Mouse (Mus musculus) adrenal gland, postnatal 25 days (tissue): Measurements from ENCODE around the gene Epha2. TPM values are rescaled to one million over a fixed set of nuclear protein-coding genes. Genes with fewer than 3 reads are reported as not detected.

Experiments used
- DNase-seq: peaks from one replicate; pipeline ENCODE4 v3.0.0; 2021; ENCODE audit warnings: mixed read lengths
- long read RNA-seq: library from polyadenylated mRNA; stranded (forward); transcript quantifications from one replicate; pipeline ENCODE4 v2.0.0, GENCODE M21; 2021
- total RNA-seq: library from RNA; stranded (reverse); gene quantifications from 2 replicates; pipeline ENCODE4 v1.2.3, GENCODE M21; 2021

The Epha2 gene
- 18.7 and 19.3 TPM in 2 replicates for total RNA-seq
- long read RNA-seq, partial matches to known transcripts, result 3 of 10 reads
- long read RNA-seq, other reads (novel, unspliced or antisense), result 4 of 10 reads

DNA sequence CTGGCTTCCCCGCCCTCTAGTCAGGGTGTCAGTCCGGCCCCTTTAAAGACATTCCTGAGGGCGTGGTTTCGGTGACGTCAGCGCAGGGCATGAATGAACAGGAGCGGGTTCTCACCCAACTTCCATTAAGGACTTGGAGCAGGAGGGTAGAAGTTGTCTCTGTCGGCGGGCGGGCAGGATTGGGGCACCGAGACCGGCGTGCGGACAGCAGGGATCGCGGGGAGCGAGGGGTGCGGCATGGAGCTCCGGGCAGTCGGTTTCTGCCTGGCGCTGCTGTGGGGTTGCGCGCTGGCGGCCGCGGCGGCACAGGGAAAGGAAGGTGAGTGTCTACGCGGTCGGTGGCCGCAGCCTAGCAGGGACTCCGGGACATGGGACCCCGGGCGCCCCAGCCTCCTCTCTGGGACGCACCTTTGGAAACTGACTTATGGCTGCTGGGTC lies at the start of gene Epha2:
TSS of gene Epha2 (plus strand) at position 125 of the 438 bp plus-strand sequence.
- peak; percentile 95 for DNase-seq

DNA sequence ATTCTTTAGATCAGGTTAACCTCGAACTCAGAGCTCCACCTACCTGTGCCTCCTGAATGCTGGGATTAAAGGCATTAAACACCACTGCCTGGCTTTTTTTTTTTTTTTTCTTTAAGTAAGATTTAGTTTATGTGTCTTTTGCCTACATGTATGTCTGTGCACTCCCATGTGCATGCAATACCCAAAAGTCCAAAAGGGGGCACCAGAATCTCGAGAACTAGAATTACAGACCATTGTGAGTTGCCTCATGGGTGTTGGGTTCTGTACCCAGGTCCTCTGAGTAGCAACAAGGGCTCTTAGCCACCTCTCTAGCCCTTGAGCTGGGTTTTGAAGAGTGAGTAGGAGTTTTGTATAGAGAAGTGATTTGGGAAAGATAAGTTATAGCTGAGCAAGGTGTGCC lies 48.4 kb upstream of the Epha2 start:
- no peak for DNase-seq

DNA sequence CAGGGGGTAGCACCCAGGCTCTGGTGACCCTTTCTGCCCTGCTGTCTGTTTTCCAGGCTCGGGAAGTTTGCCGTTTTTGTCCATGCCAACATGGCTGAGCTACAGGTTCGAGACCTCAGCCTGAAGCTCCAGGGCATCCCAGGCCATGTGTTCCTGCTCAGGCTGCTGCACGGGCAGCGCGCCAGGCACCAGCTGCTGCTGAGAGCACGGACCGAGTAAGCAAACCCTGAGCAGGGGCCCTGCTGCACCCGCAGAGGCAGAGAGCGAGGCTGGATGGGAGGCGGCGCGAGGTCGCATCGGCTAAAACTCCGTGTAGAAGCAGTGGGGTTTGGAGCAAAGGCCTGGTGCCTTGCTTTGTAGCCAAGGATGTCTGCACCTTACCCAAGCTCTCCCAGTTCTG lies 46.8 kb upstream of the Epha2 start:
- DNase-seq, result no peak

DNA sequence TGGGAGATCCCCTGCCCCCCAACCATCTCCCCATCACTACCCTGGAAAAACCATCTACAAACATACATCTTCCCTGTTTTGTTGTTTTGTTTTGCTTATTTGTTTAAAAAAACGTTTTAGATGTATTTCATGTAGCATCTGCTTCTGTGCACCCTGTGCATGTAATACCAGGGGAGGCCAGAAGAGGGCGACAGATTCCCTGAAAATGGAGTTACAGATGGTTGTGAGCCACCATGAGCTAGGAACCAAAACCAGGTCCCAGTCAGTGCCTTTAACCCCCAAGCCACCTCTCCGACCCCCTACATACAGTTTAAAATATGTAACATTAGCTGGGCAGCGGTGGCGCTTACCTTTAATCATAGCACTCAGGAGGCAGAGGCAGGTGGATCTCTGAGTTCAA lies 43.6 kb upstream of the Epha2 start:
- DNase-seq, result no peak

DNA sequence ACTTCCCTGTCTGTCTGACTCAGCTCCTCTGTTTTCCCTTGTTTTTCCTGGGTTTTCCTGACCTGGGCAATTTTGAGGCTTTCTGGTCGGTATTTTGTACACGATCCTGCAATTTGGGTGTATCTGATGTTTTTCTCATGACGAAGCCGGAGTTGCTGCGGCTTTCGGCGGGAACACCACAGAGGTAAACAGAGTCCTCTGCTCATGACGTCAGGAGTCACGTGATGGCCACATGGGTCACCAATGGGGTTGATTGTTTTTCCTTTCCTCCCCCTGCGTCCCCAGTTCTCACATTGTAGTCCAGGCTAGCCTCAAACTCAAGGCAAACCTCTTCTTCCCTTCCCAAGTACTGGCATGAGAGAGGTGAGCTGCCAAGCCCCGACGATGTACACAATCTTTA lies 41.6 kb upstream of the Epha2 start:
- DNase-seq, result no peak

DNA sequence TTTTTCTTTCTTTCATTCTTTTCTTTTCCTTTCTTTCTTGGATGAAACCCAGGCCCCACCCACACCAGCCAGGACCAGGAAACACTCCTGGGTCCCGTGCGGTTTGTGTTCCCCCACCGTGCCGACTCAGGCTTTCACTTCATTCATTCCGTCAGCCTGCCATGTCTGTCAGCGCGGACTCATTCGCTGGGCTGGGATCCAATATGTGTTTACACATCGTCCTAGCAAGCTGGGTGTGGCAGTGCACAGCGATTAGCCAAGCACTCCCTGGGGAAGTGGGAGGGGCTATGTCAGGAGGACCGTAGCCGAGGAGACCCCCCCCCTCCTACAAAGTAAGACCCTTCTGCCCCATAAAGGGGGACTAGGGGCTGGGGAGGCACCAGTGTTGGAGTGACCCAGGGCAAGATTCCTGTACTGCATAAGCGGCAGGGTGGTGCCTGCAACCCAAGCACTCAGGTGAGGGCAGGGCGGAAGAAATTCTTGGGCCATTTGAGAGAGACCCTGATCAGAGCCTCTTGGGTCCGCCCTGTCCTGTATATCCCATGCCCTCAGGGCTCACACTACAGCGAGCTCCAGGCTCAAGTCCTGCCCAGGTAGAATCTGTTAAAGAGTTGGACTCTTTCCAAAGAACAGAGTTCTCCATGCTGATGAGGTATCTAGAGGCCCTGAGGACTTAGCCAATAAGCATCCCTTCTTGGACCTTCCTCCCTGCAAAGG lies 40.9 kb upstream of the Epha2 start:
- DNase-seq, result peak; percentile 64

DNA sequence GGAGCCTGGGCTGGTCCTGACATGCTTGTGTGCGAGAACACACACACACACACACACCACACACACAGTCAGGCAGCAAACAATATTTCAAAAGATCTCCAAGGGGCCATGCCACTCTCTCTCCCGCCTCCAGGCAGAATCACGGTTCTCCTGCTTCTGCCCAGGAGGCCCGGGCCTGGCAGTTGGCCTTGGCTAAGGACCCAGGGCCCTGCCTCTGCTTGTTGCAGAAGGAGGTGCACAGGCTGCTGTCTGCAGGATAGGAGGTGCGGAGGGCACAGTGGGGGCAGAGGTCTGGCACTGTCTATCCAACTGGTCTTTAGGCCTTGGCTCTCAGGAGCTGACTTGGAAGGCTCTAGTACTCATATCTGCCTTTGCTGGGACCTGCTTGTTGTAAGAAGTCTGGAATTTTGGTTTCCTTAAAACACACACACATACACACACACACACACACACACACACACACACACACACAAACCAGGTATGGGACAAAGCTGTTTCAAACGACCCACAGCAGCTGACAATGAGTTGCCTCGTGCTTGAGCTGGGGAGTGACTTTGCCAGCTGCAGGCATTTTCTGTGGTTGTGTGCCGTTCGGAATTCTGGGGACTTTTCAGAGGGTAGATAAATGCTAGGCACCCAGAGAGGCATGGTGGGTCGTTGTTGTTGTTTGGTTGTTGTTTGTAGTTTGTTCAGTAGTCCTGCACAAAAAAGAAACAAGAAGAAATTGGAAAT lies 38.0 kb upstream of the Epha2 start:
- DNase-seq, result peak; percentile 43

DNA sequence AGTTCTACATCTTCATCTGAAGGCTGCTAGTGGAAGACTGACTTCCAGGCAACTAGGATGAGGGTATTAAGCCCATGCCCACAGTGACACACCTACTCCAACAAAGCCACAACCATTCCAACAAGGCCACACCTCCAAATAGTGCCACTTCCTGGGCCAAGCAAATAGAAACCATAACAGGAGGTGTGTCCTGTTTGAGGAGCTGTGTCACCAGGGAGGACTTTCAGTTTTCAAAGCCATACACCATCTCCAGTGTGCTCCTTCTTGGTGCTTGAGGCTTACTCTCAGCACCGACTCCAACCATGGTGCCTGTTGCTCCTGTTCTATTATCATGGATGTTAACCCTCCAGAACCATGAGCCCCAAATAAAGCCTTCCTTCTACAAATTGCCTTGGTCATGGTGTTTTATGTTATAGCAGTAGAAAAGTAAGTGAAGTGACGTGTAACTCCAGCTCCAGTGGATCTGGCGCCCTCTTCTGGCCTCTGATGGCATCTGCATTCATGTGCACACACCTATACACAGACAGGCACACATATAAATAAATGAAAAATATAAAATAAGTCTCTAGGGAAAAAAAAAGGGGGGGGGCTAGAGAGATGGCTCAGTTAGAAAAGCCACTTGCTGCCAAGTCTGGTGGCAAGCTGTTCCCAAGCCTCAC lies 34.9 kb upstream of the Epha2 start:
- DNase-seq, result no peak

DNA sequence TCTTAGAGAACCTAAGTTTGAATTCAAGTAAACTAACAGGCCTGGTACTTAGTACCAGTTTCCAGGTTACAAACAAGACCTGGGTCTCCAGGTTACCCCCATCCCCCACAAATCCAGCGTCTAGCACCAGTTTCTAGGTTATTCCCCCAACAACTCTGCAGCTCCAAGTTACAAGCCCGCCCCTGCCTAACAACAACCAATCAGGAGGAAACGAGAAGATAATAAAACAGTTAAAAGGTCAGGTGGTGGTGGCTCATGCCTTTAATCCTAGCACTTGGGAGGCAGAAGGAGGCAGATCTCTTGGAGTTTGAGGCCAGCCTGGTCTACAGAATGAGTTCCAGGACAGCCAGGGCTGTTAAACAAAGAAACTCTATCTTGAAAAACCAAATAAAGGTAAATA lies 33.8 kb upstream of the Epha2 start:
- no peak for DNase-seq

DNA sequence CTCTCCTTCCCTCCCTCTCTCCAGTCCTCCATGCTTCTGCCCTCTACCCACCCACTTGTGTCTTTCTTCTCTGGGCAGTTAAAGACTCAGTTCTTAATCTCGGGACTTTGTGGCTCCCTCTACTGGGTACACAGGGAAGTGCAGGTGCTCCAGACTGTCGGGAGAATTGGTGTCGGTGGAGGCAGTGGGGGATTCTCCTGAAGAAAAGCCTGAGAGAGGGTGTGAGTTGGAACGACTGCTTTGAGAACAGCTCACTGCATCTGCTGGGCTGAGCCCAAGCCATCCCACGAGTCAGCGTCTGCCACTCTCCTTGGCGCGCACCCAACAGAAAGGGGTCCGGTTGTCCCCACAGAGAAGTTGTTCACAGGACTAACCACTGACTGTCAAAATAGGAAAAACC lies 33.2 kb upstream of the Epha2 start:
- DNase-seq, result peak; percentile 58

DNA sequence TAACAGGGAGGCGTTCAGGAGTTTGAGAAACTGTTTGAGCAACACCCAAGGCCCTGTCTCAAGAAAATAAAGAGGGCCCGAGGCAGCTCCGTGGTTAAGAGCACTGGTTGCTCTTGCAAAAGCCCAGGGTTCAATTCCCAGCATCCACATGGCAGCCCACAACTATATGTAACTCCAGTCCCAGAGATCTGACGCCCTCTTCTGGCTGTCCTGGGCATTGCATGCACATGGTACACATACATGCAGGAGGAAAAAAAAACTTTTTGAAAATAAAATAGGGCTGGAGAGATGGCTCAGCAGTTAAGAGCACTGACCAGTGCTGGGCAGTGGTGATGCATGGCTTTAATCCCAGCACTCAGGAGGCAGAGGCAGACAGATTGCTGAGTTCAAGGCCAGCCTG lies 32.7 kb upstream of the Epha2 start:
- DNase-seq, result no peak

DNA sequence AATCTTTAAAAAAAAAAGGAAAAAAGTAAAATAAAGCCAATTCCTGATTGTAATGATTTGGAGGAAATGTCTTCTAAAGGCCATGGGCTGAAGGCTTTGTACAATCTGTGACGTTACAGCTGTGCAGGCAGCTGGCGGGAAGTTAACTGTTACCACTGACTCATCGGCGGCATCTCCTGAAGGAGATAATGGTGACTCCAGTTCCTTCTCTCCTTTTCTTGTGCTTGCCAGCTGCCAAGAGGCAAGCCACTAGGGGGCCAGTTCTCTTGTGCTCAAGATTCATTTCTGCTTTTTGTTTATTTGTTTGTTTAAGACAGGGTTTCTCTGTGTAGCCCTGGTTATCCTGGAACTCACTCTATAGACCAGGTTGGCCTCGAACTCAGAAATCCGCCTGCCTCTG lies 32.0 kb upstream of the Epha2 start:
- DNase-seq, result no peak

DNA sequence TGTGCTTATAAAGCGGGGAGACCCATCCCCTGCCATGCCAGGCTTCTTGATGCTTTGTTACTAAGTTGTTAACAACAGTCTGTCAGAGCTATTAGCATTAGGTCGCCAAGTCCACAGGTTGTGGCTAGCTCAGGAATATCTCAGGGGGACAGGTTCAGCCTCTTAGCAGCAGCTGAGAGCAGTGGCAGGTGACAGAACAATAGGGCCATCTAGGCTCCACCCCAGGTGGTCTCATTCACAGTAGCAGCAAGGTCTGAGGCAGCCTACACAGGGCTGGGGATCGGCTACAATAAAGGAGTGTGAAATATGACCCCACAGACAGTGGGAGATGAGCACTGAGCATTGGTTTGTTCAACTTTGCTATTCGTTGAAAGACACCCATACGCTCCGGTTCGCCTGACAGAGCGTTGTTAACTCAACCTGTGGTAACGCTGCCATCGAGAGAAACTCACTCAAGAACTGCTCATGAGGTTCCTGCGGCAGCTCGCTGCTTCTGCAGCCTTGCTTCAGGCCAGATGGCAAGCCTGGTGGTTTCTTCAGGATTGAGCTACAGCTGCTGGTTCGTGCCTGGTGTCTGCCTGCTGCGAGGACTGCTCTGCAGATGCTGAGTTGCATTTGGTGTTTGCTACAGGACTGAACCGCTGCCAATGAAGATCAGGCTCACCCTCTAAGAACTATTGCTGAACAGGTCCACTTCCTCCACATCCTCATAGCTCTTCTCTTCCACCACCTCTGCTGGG lies 30.7 kb upstream of the Epha2 start:
- DNase-seq, result no peak

DNA sequence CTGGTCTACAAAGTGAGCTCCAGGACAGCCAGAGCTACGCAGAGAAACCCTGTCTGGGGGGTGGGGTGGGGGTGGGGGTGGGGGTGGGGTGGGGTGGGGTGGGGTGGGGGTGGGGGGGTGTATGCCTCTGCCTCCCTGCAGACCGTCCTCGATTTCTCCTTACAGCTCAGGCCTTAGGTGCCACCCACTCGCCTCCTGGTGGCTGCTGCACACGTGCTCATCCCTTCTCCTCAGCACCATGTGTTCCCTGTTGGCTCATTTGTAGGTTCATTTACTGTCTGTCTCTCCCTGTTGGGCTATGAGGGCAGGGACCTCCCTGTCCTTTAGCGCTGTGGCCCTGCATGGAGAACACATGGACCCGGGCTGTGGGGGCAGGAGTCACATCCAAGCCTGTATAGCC lies 29.8 kb upstream of the Epha2 start:
- DNase-seq, result no peak

DNA sequence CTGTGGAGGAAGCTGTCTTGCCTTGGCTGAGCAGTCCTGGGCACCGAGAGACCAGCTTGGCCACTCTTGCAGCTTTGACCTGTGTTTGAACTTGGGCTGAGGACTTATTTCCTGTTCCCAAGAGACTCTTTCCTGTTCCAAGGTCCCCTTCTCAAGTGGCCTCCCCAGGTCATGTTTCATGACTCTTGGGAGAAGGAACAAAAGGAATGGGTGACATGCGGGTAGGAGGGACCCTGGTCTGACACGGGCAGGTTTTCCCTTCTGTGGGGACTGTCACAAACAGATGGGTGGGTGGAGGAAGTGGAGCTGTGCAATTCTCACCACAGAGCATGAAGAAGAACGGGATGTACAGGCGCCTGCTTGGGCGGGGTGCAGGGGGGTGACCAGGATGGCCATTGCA lies 29.3 kb upstream of the Epha2 start:
- no peak for DNase-seq

DNA sequence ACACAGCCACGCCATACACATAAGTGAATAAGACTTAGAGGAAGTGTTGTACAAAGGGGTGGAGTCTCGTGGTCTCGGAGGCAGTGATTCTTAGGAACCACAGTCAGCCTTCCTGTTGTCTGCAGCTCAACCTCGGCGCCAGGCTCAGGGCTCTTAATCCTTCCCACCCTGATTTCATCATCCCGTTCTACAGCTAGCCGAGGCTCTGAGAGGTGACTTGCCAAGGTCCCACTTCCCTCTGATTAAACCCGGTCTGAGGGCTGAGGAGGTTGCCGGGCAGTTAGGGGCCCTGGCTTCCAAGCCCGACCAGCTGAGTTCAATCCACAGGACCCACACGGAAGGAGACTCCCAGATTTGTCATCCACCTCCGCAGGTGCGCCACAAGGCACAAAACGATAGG lies 28.2 kb upstream of the Epha2 start:
- DNase-seq, result no peak

DNA sequence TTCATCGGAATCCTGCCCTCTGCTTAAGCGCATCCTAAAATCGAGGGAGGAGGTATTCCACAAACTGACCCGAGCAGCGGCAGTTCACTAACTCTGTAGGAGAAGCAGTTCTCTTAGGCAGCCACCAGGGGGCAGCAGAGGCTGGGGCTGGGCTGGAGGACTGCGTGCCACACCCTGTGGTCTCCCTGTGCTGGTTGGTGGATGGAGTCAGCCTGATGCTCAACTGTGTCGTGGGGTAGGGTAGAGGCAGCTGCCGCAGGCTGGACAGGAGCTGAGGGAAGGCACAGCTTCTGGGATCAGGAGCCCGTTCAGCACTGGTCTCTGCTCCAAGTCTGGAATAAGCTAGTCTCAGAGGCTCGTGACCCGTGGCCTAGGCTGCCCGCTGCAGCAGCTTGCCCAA lies 27.7 kb upstream of the Epha2 start:
- DNase-seq, result peak; percentile 92

DNA sequence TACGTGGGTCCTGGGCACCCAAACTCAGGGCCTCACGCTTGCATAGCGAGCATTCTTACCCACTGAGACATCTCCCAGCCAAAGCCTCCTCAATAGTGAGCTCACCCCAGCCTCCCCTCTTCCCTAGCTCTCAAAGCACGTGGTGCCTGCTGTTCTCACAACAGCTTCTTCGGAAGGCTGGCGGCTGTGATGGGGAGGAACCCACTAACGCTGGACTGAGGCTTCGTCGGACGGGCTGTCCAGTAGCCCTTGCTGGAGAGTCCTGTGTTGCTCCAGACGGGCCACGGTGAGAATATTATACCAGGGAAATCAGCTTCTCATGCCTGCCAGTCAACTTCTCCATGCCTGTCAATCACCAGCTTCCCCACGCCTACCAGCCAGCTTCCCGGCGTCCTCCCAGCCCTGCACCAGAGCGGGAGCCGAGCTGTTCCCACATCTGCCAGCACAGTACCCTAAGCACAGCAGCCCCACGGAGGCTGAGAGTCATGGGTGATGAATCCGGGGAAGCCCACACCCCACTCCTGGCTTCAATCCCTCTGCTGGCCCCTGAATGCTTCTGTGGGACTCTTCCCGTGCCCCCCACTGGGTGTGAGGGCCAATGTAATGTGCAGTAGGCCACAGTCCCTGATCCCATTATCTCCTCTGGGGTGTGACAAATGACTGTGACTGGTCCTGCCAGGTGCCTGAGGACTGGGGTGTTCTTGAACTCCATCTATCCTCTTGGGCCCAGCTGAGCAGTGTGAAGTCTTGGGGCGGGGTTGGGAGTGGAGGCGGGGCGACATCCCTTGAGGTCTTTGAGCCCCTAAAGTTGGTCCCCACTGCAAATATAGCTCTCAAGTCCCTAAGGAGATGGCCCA lies 26.3 kb upstream of the Epha2 start:
- no peak for DNase-seq

DNA sequence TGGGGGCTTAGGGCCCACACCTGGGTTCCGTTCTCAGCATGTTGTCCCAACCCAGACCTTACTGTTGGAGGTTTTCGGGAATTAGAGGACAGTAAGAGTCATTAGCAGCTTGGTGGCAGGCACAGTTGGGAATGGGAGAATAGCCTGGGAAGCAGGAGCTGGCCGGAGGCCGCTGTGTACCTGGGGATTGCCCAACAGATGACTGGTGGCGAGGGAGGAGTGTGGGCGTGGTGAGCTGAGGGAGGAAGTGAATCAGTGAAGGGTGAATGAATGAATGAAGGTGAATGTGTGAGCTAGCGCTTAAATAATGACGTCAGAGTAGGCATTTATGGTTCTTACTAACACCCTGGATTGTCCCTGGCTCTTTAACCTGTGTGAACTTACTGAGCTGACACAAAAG lies 23.9 kb upstream of the Epha2 start:
- no peak for DNase-seq

DNA sequence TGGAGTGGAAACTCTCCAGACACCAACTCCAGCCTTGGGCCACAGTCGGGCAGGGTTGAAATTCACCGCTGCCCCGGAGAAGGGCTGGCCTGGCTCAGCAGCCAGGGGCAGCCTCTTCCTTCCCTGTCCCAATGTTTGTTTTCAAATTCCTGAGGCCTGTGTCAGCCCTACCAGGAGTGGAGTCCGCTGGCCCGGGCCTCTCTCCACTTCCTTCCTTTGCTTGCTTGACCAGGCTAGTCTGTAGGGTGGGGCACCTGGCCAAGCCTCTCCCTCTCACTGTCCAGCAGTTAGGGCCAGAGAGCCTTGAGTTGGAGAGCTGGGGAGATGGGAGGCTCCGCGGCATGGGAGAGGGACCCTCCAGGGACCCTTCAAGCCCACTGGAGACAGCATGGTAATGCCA lies 22.9 kb upstream of the Epha2 start:
- peak; percentile 69 for DNase-seq

DNA sequence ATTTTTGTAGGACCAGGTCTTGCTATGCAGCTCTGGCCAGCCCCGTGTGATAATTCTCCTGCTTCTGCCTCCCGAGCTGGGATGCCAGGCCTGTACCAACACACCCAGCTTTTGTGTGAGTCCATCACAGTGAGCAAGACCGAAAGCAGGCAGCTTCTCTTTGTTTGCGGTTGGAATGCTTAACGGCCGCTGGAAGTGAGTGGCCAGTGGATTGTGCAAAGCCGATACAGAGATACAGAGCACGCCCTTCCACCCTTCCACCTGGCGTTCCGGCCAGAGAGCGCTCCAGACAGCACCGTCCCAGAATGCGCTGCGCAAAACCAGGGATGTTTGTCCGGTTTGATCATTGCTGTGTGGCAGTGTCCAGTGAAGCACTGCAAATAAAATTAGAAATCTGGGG lies 21.7 kb upstream of the Epha2 start:
- no peak for DNase-seq

DNA sequence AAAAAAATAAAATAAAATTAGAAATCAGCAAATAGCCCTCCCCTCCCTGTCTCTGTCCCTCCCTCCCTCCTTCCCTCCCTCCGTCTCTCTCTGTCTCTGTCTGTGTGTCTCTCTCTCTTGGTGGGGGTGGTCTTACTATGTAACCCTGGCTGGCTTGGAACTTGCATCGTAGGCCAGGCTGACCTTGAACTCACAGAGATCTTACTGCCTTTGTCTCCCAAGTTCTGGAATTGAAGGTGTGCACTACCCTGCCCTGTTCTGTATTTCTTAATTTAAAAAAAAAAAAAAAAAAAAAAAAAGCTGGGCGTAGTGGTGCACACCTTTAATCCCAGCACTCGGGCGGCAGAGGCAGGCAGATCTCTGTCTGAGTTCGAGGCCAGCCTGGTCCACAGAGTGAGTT lies 21.3 kb upstream of the Epha2 start:
- no peak for DNase-seq
